Mouse (Mus musculus) cortical plate, adult 2 months (tissue): ENCODE data around the gene Plcl1.

Experiments
- CTCF ChIP-seq: fragments of 200-500 bp; IDR thresholded peaks from 2 replicates; pipeline ENCODE4 v1.5.1; 2011; ENCODE audit warnings: mild to moderate bottlenecking, control low read depth, low read length; ENCODE audit not compliant: insufficient read depth; ENCODE audit errors: extremely low read depth
- POLR2A ChIP-seq: fragments of 200-500 bp; IDR thresholded peaks from 2 replicates; pipeline ENCODE4 v1.6.1; 2011; ENCODE audit warnings: mild to moderate bottlenecking, low read length, control low read depth; ENCODE audit not compliant: insufficient read depth; ENCODE audit errors: extremely low read depth

DNA sequence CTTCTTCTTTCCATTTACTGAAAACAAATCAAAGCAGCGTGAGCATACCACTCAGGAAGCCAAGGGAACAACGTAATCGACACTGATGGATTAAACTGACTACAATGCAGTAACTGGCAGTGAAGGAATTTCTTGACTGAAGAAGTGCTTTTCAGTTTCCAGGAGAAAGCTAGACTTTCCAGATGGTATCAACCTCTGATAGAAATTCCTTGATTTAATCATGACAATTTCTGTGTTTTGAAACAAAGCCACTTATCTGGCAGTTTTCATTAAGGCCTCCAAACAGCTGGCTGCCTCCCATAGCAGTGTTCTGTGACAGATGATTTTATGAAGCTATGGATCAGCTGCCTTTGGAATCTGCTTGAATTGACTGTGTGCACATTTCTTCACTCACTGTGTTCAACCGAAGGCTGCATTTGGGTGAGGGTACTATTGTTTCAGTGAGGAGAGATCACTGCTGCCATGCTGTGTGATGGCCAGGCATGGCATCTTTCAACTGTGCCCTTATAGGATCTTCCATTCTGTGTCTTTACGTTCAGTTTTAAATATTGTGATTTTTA is 162.2 kb downstream of the Plcl1 start:
- TF ChIP-seq CTCF (no peak), POLR2A (no peak)
